Mouse (Mus musculus): ENCODE measurements at regions not wholly inside any gene's neighbourhood (a gene's known extent, or its start where the extent isn't known, plus 50 kb on each side); places are given as distances from the start of the nearest gene placed in this dataset.

GRCm38 (mm10) chr12:60652236-60652635 is 870.7 kb upstream of the Lrfn5 start:
- DNase-seq (ENCODE audit: low read depth): no peak

GRCm38 (mm10) chr12:60675751-60676150 is 847.2 kb upstream of the Lrfn5 start:
- peak; percentile 2 for DNase-seq (ENCODE audit: low read depth)

GRCm38 (mm10) chr12:60684036-60684435 is 838.9 kb upstream of the Lrfn5 start:
- no peak for DNase-seq (ENCODE audit: low read depth)

GRCm38 (mm10) chr12:60717326-60717725 is 805.6 kb upstream of the Lrfn5 start:
- DNase-seq (ENCODE audit: low read depth): no peak
